Mouse (Mus musculus) hindbrain, embryonic 16.5 days (tissue): ENCODE measurements around the gene Slc12a6. TPM values are rescaled to one million over a fixed set of nuclear protein-coding genes. Genes with fewer than 3 reads are reported as not detected.

Experiments
- ATAC-seq: fragments of 200-750 bp; cut with Nextera tagmentation; 2 replicates; pipeline ENCODE4 v1.8.0; 2017; ENCODE audit warnings: moderate TSS enrichment, moderate library complexity
- H3K27ac ChIP-seq: fragments of 300-500 bp; sonication (generic); 2 replicates; pipeline ENCODE4 v1.5.1; 2014; ENCODE audit warnings: low read depth, mild to moderate bottlenecking, control low read depth, low read length, moderate library complexity
- H3K27me3 ChIP-seq: fragments of 300-500 bp; sonication (generic); replicated peaks from 2 replicates; pipeline ENCODE4 v1.6.1; 2014; ENCODE audit warnings: low read length; ENCODE audit not compliant: control insufficient read depth, insufficient read depth
- H3K36me3 ChIP-seq: fragments of 300-500 bp; sonication (generic); 2 replicates; pipeline ENCODE4 v1.6.1; 2014; ENCODE audit warnings: mild to moderate bottlenecking, low read length, moderate library complexity, mixed read lengths; ENCODE audit not compliant: control insufficient read depth, insufficient read depth
- H3K4me1 ChIP-seq: fragments of 300-500 bp; sonication (generic); 2 replicates; pipeline ENCODE4 v1.6.1; 2014; ENCODE audit warnings: low read depth, low read length; ENCODE audit not compliant: control insufficient read depth, insufficient read depth
- H3K4me2 ChIP-seq: fragments of 300-500 bp; sonication (generic); 2 replicates; pipeline ENCODE4 v1.6.1; 2014; ENCODE audit warnings: mild to moderate bottlenecking, low read length, control low read depth, moderate library complexity
- H3K4me3 ChIP-seq: fragments of 300-500 bp; sonication (generic); 2 replicates; pipeline ENCODE4 v1.5.1; 2014; ENCODE audit warnings: mild to moderate bottlenecking, low read length, control low read depth, moderate library complexity
- H3K9ac ChIP-seq: fragments of 300-500 bp; sonication (generic); 2 replicates; pipeline ENCODE4 v1.6.1; 2014; ENCODE audit warnings: low read depth, mild to moderate bottlenecking, control low read depth, low read length, moderate library complexity
- H3K9me3 ChIP-seq: fragments of 300-500 bp; sonication (generic); 2 replicates; pipeline ENCODE4 v1.6.1; 2014; ENCODE audit warnings: mild to moderate bottlenecking, low read length, moderate library complexity; ENCODE audit not compliant: control insufficient read depth
- WGBS: fragments of 180-500 bp; shearing (Covaris S2); extraction: QIAGEN DNeasy Blood & Tissue Kit; methylation state at CpG from one replicate; pipeline ENCODE4 v1.1.7; 2014; 5-methylcytosine and 5-hydroxymethylcytosine counted together
- polyA plus RNA-seq: library from polyadenylated mRNA; unstranded; fragments of >200 nt; fragmentation: Nextera tagmentation; extraction: Ambion mirVana; gene quantifications from 2 replicates; pipeline ENCODE4 v1.2.1, GENCODE M21; 2015

Slc12a6 gene
- polyA plus RNA-seq, 1 experiment from 2014 or later: 14.7 TPM

DNA sequence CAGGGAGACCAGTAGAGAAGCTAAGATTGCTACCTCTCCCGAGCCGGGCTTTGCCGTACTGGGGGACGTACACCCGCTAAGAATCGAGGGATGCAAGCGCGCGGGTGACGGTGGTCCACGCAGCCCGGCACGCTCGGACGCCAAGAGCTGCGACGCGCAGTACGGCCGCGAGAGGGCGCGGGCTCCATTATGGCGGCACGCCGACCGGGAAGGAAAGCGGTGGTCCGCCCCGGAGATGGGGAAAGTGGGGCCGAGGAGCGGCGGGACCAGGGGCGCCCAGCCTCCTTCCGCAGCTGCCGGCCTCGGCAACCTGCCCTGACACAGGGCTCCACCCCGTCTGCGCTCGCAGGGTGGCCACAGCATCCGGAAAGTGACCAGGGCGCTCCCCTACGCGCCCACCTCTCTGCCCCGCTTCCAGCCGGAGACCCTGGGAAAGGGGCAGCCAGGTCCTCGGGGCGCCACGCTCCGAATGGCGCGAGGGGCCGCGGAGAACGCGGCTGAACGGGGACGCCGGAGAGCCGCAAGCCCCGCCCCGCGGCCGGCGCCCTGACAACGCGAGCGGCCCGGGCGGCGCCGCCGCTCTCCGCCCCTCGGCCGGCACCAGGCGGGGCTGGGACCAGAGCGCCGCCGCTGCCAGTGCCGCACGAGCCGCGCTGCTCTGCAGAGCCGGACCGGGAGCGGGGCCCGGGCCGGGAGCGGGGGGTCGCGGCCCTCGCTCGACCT lies 26.3 kb upstream of the Slc12a6 start, which contains the start of gene Lpcat4:
TSS of gene Lpcat4 (plus strand) at position 257 of the 723 bp plus-strand sequence.
- H3K4me3 ChIP-seq: peak within 1 kb of the TSS; percentile 75
- no peaks in the 10 kb centered on the region for H3K9me3 ChIP-seq
- H3K27me3 ChIP-seq: no peaks in the 10 kb centered on the region
- peak; percentile 88 for ATAC-seq
- peaks cover 9% of the 10 kb centered on the region for H3K36me3 ChIP-seq
- H3K9ac ChIP-seq: peak within 1 kb of the TSS; percentile 98
- H3K27ac ChIP-seq: peak within 1 kb of the TSS; percentile 99
- H3K4me1 ChIP-seq: peaks cover 9% of the 10 kb centered on the region
- WGBS: under 1% methylated on average over 68 of the region's 94 CpGs
- H3K4me2 ChIP-seq: peak within 1 kb of the TSS; percentile 93

DNA sequence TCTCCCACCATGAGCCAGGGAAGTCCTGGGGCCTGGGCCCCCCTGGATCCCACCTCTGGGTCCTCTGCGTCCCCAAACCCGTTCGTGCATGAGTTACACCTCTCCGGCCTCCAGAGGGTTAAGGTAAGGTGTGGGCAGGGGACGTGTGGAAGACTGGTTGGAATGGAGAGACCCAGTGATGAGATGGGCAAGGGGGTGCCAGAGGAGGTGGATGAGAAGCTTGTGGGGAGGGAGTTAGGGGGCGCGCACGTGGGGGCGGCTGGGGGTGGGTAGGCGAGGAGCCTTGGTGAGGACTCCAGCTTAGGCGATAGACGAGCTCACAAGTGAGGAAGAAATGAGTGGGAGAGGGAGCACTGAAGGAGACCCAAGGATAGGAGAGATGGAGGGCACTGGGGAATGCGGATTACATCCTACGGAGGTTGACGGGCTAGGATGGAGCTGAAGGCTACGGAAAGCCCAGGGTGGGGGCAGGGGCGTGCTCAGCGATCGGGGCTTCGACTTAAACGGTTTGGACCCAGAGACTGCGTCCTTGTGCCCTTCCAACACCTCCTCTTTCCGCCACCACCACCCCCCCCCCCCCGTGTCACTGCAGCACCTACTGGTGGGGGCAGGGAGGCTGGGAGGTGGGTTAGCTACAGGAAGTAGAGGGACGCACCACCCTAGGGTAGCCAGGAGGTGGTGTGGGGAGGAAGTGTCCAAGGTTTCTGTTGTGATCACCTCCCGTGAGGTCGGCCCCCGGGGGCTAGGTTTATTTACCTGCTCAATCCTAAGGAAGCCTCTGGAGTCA lies 25.5 kb upstream of the Slc12a6 start:
- Histone ChIP-seq H3K27ac (peak overlapping the region; percentile 99), H3K4me3 (peak overlapping the region; percentile 75), H3K36me3 (peaks cover 15% of the 10 kb centered on the region), H3K27me3 (no peaks in the 10 kb centered on the region), H3K9ac (peak overlapping the region; percentile 98), H3K9me3 (no peaks in the 10 kb centered on the region), H3K4me2 (peak overlapping the region; percentile 93), H3K4me1 (peaks cover 9% of the 10 kb centered on the region)
- 0% methylated on average over 26 of the region's 28 CpGs for WGBS
- ATAC-seq: peak; percentile 73

DNA sequence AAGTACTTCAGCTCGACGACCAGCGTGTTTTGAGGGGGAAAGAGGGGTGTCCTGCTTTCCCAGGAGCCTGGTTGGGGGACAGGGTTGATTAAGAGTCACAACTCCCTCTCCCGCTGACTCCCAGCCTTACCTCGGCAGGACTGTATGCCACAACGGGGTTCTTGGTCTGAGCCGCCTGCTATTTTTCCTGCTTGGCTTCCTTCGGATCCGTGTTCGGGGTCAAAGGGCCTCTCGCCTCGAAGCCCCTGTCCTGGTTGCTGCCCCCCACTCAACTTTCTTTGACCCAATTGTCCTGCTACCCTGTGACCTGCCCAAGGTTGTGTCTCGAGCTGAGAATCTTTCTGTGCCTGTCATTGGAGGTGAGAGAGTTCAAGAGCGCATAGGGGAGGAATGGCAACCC lies 23.8 kb upstream of the Slc12a6 start:
- no peak for ATAC-seq
- peaks cover 9% of the 10 kb centered on the region for H3K4me1 ChIP-seq
- peaks cover 22% of the 10 kb centered on the region for H3K36me3 ChIP-seq
- H3K4me2 ChIP-seq: no peak overlapping the region
- no peak overlapping the region for H3K27ac ChIP-seq
- no peak overlapping the region for H3K4me3 ChIP-seq
- H3K27me3 ChIP-seq: no peaks in the 10 kb centered on the region
- H3K9ac ChIP-seq: no peak overlapping the region
- no peaks in the 10 kb centered on the region for H3K9me3 ChIP-seq
- WGBS: 86% methylated on average over 14 of the region's 14 CpGs

DNA sequence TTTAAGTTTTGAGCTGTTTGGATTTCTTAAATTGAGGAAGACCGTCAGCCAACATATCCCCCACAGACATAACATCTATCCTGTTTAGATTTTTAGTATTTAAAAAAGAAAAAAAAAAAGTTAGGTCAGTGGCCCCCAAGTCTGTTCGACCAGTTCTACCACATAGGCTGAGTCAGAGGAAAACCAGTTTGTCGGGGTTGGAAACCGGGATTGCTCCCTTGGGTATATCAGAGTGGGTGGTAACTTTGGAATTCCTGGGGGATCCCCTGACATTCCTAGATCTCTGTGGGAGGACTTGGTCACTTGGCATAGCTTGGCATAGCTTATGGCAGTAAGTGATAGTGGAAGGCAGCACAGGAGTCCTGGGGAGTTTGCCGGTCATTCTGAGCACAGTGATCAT lies 20.3 kb upstream of the Slc12a6 start:
- ATAC-seq: no peak
- H3K4me1 ChIP-seq: peaks cover 6% of the 10 kb centered on the region
- H3K36me3 ChIP-seq: peaks cover 24% of the 10 kb centered on the region
- no peaks in the 10 kb centered on the region for H3K27me3 ChIP-seq
- H3K9ac ChIP-seq: no peak overlapping the region
- WGBS: 86% methylated on average over 5 of the region's 5 CpGs
- no peak overlapping the region for H3K4me3 ChIP-seq
- no peaks in the 10 kb centered on the region for H3K9me3 ChIP-seq
- no peak overlapping the region for H3K4me2 ChIP-seq
- no peak overlapping the region for H3K27ac ChIP-seq

DNA sequence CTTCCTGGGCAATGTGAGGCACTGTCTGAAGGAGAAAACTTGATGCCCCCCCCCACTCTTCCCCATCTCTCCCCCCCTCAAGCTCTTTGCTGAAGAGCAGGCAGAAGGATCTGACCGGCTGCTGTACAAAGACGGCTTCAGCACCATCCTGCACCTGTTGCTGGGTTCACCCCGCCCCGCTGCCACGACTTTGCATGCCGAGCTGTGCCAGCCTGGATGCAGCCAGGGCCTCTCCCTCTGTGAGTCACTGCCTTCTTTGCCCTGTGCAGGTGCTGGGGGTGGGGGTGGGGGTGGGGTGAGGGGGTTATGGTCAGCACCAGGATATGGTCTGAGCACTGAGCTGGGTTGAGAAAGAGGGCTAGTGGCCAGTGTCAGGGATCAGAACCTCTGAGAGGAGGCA lies 19.4 kb upstream of the Slc12a6 start:
- 89% methylated on average over 6 of the region's 6 CpGs for WGBS
- Histone ChIP-seq H3K9me3 (no peaks in the 10 kb centered on the region), H3K4me3 (no peak overlapping the region), H3K4me1 (peaks cover 2% of the 10 kb centered on the region), H3K4me2 (no peak overlapping the region), H3K27ac (no peak overlapping the region), H3K9ac (no peak overlapping the region), H3K36me3 (peaks cover 24% of the 10 kb centered on the region), H3K27me3 (no peaks in the 10 kb centered on the region)
- ATAC-seq: no peak

DNA sequence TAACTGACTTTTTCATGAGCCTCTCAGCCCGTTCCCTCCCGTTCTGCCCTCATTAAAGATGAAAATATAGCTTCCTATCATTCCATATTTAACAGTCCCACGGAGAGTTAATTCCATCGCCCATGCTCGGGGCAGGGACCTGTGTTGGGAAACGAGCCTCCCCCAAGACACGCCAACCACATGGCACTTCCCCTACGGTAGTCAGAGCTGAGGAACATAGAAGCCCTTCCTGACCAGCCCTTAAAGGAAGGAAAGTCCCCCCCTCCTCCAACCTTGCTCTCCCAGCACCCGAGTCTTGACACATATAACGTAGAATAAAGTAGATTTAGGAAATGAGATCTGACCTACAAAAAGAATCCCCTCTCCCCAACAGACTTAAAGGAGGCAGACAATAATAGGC lies 18.3 kb upstream of the Slc12a6 start:
- no peaks in the 10 kb centered on the region for H3K9me3 ChIP-seq
- H3K4me1 ChIP-seq: no peaks in the 10 kb centered on the region
- no peak overlapping the region for H3K4me3 ChIP-seq
- H3K27ac ChIP-seq: no peak overlapping the region
- no peak overlapping the region for H3K4me2 ChIP-seq
- H3K36me3 ChIP-seq: peaks cover 24% of the 10 kb centered on the region
- H3K9ac ChIP-seq: no peak overlapping the region
- no peaks in the 10 kb centered on the region for H3K27me3 ChIP-seq
- ATAC-seq: no peak
- WGBS: 84% methylated on average over 10 of the region's 10 CpGs

DNA sequence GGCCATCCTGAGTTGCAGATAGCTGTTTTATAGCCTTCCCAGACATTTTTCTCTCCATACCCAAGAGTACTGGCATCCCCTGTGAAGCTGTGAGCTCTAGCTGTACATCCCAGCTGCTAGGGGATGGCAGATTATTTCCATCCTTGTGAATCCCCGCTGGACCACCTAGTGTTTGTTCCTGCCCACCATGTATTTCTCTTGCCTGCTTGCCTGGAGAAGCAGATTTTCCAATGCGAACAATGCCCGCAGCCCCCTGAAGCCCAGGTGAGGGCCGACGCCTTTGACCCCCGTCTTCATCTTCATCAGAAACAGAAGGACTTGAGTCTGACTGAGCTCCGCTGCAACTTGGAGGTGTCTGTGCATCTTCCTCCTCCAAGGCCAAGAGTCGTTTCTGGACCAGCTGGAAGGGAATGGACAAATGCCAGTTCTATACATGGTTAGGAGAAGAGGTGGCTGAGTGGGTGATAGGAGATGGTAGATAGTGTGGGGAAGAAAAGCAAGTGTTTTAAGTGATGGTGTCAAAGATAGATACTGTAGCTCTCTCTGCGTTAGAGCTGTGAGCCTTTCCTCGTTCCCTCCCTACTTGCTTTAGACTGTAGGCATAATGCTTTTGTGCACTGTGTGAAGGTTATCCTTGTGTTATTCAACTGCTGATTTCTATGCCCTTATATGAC lies 15.7 kb upstream of the Slc12a6 start:
- H3K27me3 ChIP-seq: no peaks in the 10 kb centered on the region

DNA sequence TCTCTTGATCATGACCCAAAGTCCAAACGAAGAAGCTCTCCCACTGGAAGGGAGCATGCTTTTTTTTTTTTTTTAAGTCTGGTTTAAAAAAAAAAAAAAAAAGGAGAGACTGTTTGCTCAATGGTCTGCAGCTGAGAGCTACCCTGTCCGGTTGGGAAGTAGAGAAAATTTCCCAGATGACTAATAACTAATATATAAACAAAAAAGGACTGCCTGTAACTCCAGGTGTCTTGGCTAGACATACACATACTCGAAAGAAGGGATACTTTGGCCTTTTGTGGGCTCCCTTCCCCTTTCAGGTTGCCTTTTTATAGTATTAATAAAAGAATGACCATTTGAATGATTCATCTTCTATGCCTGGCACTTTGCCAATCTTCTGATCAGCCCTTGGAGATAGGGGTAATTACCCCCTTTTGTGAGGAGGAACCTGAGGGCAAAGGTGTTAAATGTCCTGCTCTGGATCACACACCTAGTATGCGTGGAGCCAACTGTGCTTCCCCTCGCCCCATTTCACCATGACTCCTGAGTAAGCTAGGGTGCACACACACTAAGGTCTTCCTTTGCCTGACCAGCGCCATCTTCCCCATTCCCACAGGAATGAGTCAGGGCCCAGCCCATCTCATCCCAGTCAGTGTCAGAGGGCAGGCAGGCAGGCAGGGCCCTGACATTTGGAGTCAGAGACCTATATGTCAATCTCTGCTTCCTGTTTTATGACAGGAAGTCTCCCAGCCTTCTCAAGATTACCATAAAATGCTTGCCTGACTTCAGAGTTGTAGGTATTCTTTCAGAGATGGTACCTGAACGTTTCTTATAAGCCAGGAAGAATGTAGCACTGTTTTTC lies 10.7 kb upstream of the Slc12a6 start:
- ATAC-seq: no peak
- H3K36me3 ChIP-seq: no peaks in the 10 kb centered on the region
- H3K4me1 ChIP-seq: no peaks in the 10 kb centered on the region
- 79% methylated on average over 7 of the region's 7 CpGs for WGBS
- H3K4me2 ChIP-seq: no peak overlapping the region
- no peak overlapping the region for H3K4me3 ChIP-seq
- H3K9me3 ChIP-seq: no peaks in the 10 kb centered on the region
- no peaks in the 10 kb centered on the region for H3K27me3 ChIP-seq
- no peak overlapping the region for H3K9ac ChIP-seq
- H3K27ac ChIP-seq: no peak overlapping the region

More for the DNA sequence above, 15.7 kb upstream of the Slc12a6 start:
- ATAC-seq: no peak
- no peak overlapping the region for H3K9ac ChIP-seq
- no peak overlapping the region for H3K4me2 ChIP-seq
- no peaks in the 10 kb centered on the region for H3K4me1 ChIP-seq
- peaks cover 10% of the 10 kb centered on the region for H3K36me3 ChIP-seq
- WGBS: 91% methylated on average over 10 of the region's 10 CpGs
- no peak overlapping the region for H3K27ac ChIP-seq
- H3K9me3 ChIP-seq: no peaks in the 10 kb centered on the region
- no peak overlapping the region for H3K4me3 ChIP-seq
